Mouse (Mus musculus) monocyte, adult 59 days (primary cell): ENCODE results near the gene Plcg2. TPM values are rescaled to one million over a fixed set of nuclear protein-coding genes. Genes with fewer than 3 reads are reported as not detected.

Experiments used
- total RNA-seq, 2 experiments: library from RNA; stranded (reverse); gene quantifications; one replicate each; pipeline ENCODE4 v1.2.4; 2023

Gene Plcg2
- 100 to 1,000 TPM; 267 to 273 TPM for total RNA-seq

DNA sequence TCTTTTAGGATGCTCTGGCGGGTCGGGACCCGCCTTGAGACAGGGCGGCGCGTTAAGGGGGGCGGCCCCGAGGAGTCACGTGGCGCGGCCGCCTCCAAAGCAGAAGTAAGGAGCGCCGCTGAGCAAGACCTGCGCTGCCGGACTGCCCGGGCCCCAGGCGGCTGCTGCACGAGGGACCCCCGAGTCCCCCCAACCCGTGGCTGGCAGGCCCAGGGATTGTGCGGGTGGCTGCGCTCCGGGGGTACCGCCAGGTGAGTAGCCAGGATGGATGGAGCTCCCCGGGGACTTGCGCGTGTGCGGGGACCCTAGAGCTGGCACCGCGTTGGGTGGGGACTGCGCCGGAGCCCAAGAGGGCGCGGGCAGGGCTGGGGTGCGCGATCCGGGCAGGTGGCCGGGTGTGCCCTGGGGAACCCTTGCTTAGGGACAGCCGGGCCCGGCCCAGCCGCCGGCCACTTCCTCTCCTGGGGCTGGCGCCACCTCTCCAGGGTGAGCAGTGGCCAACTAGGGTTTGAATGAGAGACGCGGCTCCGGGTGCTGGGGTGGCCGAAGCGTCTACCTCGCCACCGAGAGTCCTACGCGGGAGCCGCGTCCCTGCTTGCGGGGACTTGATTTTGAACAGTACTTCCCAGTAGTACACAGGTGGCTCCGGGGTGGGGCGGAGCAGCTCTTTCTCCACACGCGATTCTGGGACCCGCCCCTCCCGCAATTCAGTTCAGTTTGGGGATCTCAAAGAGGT, at the start of gene Plcg2:
Plcg2 (plus strand) TSS at position 113 of the 736 bp plus-strand sequence.

DNA sequence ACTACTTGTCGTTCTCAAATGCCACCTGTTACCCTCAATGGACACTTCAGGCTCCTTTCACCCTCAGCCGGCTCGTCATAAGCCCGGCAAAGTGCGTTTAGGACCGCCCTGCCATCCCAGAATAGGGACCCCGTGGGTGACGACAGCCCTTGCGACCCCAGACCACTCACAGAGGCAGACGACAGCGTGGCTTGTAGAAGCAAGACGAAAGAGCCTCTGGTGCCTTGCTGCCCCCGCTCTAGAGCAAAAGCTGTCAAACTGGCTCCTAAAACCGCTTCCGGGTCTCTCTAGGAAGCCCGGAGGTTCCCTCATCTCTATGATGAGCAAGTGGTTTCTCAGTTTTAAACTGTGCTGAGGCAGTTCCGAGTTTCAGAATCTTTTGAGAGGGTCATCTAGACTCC, 175.3 kb downstream of the Plcg2 start, which contains the start of gene Sdr42e1:
Sdr42e1 (minus strand) TSS at position 260 of the 401 bp plus-strand sequence.

Other genes starting within 250 kb of the Plcg2 start
- 100 to 1,000 TPM; 223 to 227 TPM for gene Cmip, start 241.2 kb upstream of the Plcg2 start, total RNA-seq
- 1 to 10 TPM; 2.6 to 2.7 TPM for gene Sdr42e1, start 175.4 kb downstream of the Plcg2 start, total RNA-seq
- gene Hsd17b2, start 203.6 kb downstream of the Plcg2 start, total RNA-seq: not detected